7 mouse cellular contexts compared by ENCODE assay signal in the genomic region with DNA sequence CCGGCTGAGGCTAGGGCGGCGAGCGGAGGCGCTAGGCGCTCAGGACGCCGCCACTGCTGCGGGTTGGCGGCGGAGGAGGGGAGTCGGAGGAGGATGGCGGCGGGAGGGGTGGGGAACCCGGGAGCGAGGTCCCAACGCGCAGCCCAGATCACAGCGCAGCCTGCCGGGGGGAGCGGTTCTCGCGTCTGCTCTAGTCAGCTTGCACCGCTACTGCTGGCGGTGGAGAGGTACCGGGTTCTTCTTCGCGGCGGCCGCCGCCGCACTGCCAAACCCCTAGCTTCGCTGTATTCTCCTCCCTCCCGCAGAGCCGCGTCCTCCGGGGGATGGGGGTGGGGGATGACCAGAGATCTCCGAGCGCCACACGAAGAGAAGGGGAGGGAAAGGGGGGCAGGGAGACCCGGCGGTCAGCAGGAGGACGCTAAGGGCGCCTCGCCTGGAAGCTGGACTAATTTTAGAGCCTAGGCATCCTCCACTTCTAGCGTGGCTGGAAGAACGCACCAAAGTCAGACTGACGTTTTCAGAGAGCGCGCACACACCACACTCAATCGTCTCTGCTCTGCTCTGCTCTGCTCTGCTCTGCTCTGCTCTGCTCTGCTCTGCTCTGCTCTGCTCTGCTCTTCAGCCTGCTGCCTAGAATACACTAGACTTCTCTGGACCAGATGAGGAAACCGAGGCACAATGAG. TPM values are rescaled to one million over a fixed set of nuclear protein-coding genes. Genes with fewer than 3 reads are reported as not detected.
DNase-seq lines count a peak whose midpoint lies in the region; ATAC-seq and TF ChIP-seq lines count a peak whose summit lies in the region.

No protein-coding gene starts in this region.

- H3K27me3 ChIP-seq in hindbrain, postnatal 0 days (ENCODE audit: insufficient read depth, low read length): no peaks in the 10 kb centered on the region
- H3K27me3 ChIP-seq in limb, embryonic 12.5 days: peaks cover 8% of the 10 kb centered on the region; the same call in 1 of the 2 replicates
- no peaks in the 10 kb centered on the region for H3K27me3 ChIP-seq in midbrain, embryonic 15.5 days (replicated peaks)
- H3K27me3 ChIP-seq in testis, adult 2 months (ENCODE audit: control insufficient read depth, insufficient read depth, low read length): no peaks in the 10 kb centered on the region

- H3K9ac ChIP-seq in hindbrain, postnatal 0 days (replicated peaks; ENCODE audit: low read length): peak overlapping the region; percentile 58
- peak overlapping the region; percentile 75 for H3K9ac ChIP-seq in limb, embryonic 12.5 days (replicated peaks)
- H3K9ac ChIP-seq in midbrain, embryonic 15.5 days: peak overlapping the region; percentile 82

- H3K4me3 ChIP-seq in hindbrain, postnatal 0 days (ENCODE audit: low read length): peak overlapping the region; percentile 81
- peak overlapping the region; percentile 63 for H3K4me3 ChIP-seq in limb, embryonic 12.5 days (replicated peaks)
- H3K4me3 ChIP-seq in midbrain, embryonic 15.5 days: peak overlapping the region; percentile 86
- peak overlapping the region; percentile 32 for H3K4me3 ChIP-seq in testis, adult 2 months (ENCODE audit: control insufficient read depth, low read depth, low read length)

- no peaks in the 10 kb centered on the region for H3K9me3 ChIP-seq in hindbrain, postnatal 0 days (ENCODE audit: low read length)
- no peaks in the 10 kb centered on the region for H3K9me3 ChIP-seq in limb, embryonic 12.5 days
- no peaks in the 10 kb centered on the region for H3K9me3 ChIP-seq in midbrain, embryonic 15.5 days

- H3K4me1 ChIP-seq in hindbrain, postnatal 0 days (ENCODE audit: insufficient read depth, low read length): 0 out of 2 replicates have a peak, but pooled peaks cover 4% of the 10 kb centered on the region
- peaks cover 20% of the 10 kb centered on the region for H3K4me1 ChIP-seq in limb, embryonic 12.5 days (replicated peaks)
- H3K4me1 ChIP-seq in midbrain, embryonic 15.5 days: peaks cover 21% of the 10 kb centered on the region
- H3K4me1 ChIP-seq in testis, adult 2 months (ENCODE audit: control insufficient read depth, insufficient read depth, low read length): peaks cover 14% of the 10 kb centered on the region

- no peaks in the 10 kb centered on the region for H3K36me3 ChIP-seq in hindbrain, postnatal 0 days (ENCODE audit: insufficient read depth, low read length)
- H3K36me3 ChIP-seq in limb, embryonic 12.5 days: no peaks in the 10 kb centered on the region
- no peaks in the 10 kb centered on the region for H3K36me3 ChIP-seq in midbrain, embryonic 15.5 days (replicated peaks)
- no peaks in the 10 kb centered on the region for H3K36me3 ChIP-seq in testis, adult 2 months (ENCODE audit: control insufficient read depth, insufficient read depth, low read length)

- peak; percentile 75 for DNase-seq in adrenal gland, postnatal 14 days
- DNase-seq in cerebellum, adult 9-11 months: peak; percentile 38
- peak; percentile 48 to 82 for DNase-seq in frontal cortex, adult 2 months (ENCODE audit: extremely low spot score in 1 of 2, low spot score in 1 of 2)
- peak; percentile 89 for DNase-seq in hindbrain, postnatal 0 days (ENCODE audit: low spot score)

- peak; percentile 57 for TF ChIP-seq CTCF in hindbrain, postnatal 0 days (IDR thresholded peaks at IDR 0.05; ENCODE audit: low read depth)
- TF ChIP-seq CTCF in testis, adult 2 months (IDR thresholded peaks at IDR 0.05; ENCODE audit: control insufficient read depth, insufficient read depth, insufficient replicate concordance, low read depth, low read length): no peak

- WGBS in hindbrain, postnatal 0 days: under 1% methylated on average over 48 of the region's 52 CpGs
- 2% methylated on average over 43 of the region's 52 CpGs for WGBS in limb, embryonic 12.5 days
- under 1% methylated on average over 52 of the region's 52 CpGs for WGBS in midbrain, embryonic 15.5 days

- no peak for TF ChIP-seq POLR2A in testis, adult 2 months (IDR thresholded peaks at IDR 0.05; ENCODE audit: control insufficient read depth, low read depth, low read length)

- H3K27ac ChIP-seq in hindbrain, postnatal 0 days: peak overlapping the region; percentile 81
- H3K27ac ChIP-seq in limb, embryonic 12.5 days: peak overlapping the region; percentile 85
- H3K27ac ChIP-seq in midbrain, embryonic 15.5 days: peak overlapping the region; percentile 90
- H3K27ac ChIP-seq in testis, adult 2 months (ENCODE audit: control insufficient read depth, insufficient read depth, low read depth, low read length): no peak overlapping the region

- peak; percentile 88 for ATAC-seq in hindbrain, postnatal 0 days
- ATAC-seq in limb, embryonic 12.5 days (ENCODE audit: insufficient number of reproducible peaks, insufficient read depth, low FRiP score, low TSS enrichment, low read depth): peak; percentile 50
- ATAC-seq in midbrain, embryonic 15.5 days (replicated peaks): peak; percentile 84

- peak overlapping the region; percentile 86 for H3K4me2 ChIP-seq in hindbrain, postnatal 0 days (ENCODE audit: low read depth, low read length)
- peak overlapping the region; percentile 85 for H3K4me2 ChIP-seq in limb, embryonic 12.5 days
- peak overlapping the region; percentile 63 for H3K4me2 ChIP-seq in midbrain, embryonic 15.5 days

RNA-seq across cellular contexts. Expression of gene Fat3, which starts 1.0 kb away (rescaled TPM):
- total RNA-seq in adrenal gland, postnatal 14 days (2021): 2.4 and 3.1 TPM in 2 replicates
- polyA plus RNA-seq in frontal cortex, adult 2 months (2012; rRNA removed): 36.8 and 39.0 TPM in 2 replicates
- total RNA-seq in hindbrain, postnatal 0 days (2014; rRNA removed): 36.4 and 37.3 TPM in 2 replicates
- polyA plus RNA-seq in hindbrain, postnatal 0 days (2015; fragmentation: Nextera tagmentation; extraction: Ambion mirVana): 4.4 and 4.7 TPM in 2 replicates
- polyA plus RNA-seq in limb, embryonic 12.5 days (2016; fragmentation: Nextera tagmentation; extraction: Ambion mirVana): 5.1 and 5.2 TPM in 2 replicates
- polyA plus RNA-seq in midbrain, embryonic 15.5 days (2015; fragmentation: Nextera tagmentation; extraction: Ambion mirVana): 14.4 and 15.5 TPM in 2 replicates
- 1.2 and 1.7 TPM in 2 replicates for polyA plus RNA-seq in testis, adult 2 months (2012; rRNA removed)

Comparison
In these comparisons a context has a peak if more than half of its experiments do, and no peak if none do; other contexts are left out.
1. DNase-seq: peak in every context shown above with its lines; median percentile 89 in hindbrain, postnatal 0 days; 75 in adrenal gland, postnatal 14 days; 65 in frontal cortex, adult 2 months; 38 in cerebellum, adult 9-11 months.
2. H3K4me3 ChIP-seq: peak in every context shown above with its lines; median percentile 86 in midbrain, embryonic 15.5 days; 81 in hindbrain, postnatal 0 days; 63 in limb, embryonic 12.5 days; 32 in testis, adult 2 months.